Mouse (Mus musculus): ENCODE measurements around the gene Shroom1.
"Not testable (repeated sequence)": the region's sequence is repeated elsewhere in the genome, so short reads cannot be mapped to it uniquely, and the experiment has no call there.

Shroom1 gene

GRCm38 (mm10) chr11:53456474-53457371 lies at the start of gene Shroom1, which contains the start of gene Gm10447:
Shroom1 (plus strand) TSS chr11:53457205.
Gm10447 (minus strand) TSS chr11:53457110.
- DNase-seq = peak; percentile 70

- DNase-seq = no peak
Observed at GRCm38 (mm10) chr11:53411738-53412137, 45.3 kb upstream of the Shroom1 start.

- no peak for DNase-seq
Observed at GRCm38 (mm10) chr11:53413871-53414270, 43.1 kb upstream of the Shroom1 start.

GRCm38 (mm10) chr11:53418048-53418447 lies 39.0 kb upstream of the Shroom1 start:
- no peak for DNase-seq

- peak; percentile 27 for DNase-seq
Observed at GRCm38 (mm10) chr11:53423036-53423435, 34.0 kb upstream of the Shroom1 start, which contains the start of gene Leap2. Leap2 (minus strand) TSS chr11:53423170.

- DNase-seq = no peak
Observed at GRCm38 (mm10) chr11:53424826-53425225, 32.2 kb upstream of the Shroom1 start.

GRCm38 (mm10) chr11:53425251-53425650 lies 31.8 kb upstream of the Shroom1 start:
- DNase-seq = no peak

- DNase-seq = no peak
Observed at GRCm38 (mm10) chr11:53425711-53426255, 31.2 kb upstream of the Shroom1 start.

- DNase-seq = not testable (repeated sequence)
Observed at GRCm38 (mm10) chr11:53426914-53427313, 30.1 kb upstream of the Shroom1 start.

- no peak for DNase-seq
Observed at GRCm38 (mm10) chr11:53427993-53428715, 28.9 kb upstream of the Shroom1 start.

- DNase-seq = no peak
Observed at GRCm38 (mm10) chr11:53428716-53429057, 28.3 kb upstream of the Shroom1 start.

GRCm38 (mm10) chr11:53429182-53429581 lies 27.8 kb upstream of the Shroom1 start:
- DNase-seq = no peak

- DNase-seq = no peak
Observed at GRCm38 (mm10) chr11:53430300-53430669, 26.7 kb upstream of the Shroom1 start.

GRCm38 (mm10) chr11:53430670-53431346 lies 26.2 kb upstream of the Shroom1 start, which contains the start of the genes Uqcrq and Gdf9:
Uqcrq (minus strand) TSS chr11:53430831.
Gdf9 (plus strand) TSS chr11:53431023.
- DNase-seq = peak; percentile 100

- DNase-seq = no peak
Observed at GRCm38 (mm10) chr11:53431347-53432056, 25.5 kb upstream of the Shroom1 start.

- DNase-seq = no peak
Observed at GRCm38 (mm10) chr11:53433057-53433456, 23.9 kb upstream of the Shroom1 start.

- DNase-seq = no peak
Observed at GRCm38 (mm10) chr11:53435504-53435903, 21.5 kb upstream of the Shroom1 start.

GRCm38 (mm10) chr11:53436338-53436737 lies 20.7 kb upstream of the Shroom1 start:
- DNase-seq = no peak

- DNase-seq = no peak
Observed at GRCm38 (mm10) chr11:53441921-53442320, 15.1 kb upstream of the Shroom1 start.

- DNase-seq = peak; percentile 42
Observed at GRCm38 (mm10) chr11:53443861-53444260, 13.1 kb upstream of the Shroom1 start.

GRCm38 (mm10) chr11:53445562-53445961 lies 11.4 kb upstream of the Shroom1 start:
- DNase-seq = no peak

GRCm38 (mm10) chr11:53446183-53446582 lies 10.8 kb upstream of the Shroom1 start:
- DNase-seq = no peak

Measured in kidney, adult 18-20 months (tissue).